Mouse (Mus musculus) brain, embryonic 14.5 days (tissue): ENCODE data around the gene BC034090.
A peak's percentile ranks its signal among the peaks of the same experiment; 100 is the strongest.

Experiments
- CTCF ChIP-seq: fragments of 200-500 bp; IDR thresholded peaks from 2 replicates; pipeline ENCODE4 v1.5.1; 2012; ENCODE audit warnings: inconsistent platforms, mild to moderate bottlenecking, moderate library complexity, borderline replicate concordance; ENCODE audit not compliant: insufficient read depth, insufficient read length; ENCODE audit errors: extremely low read depth
- POLR2A ChIP-seq: fragments of 200-500 bp; IDR thresholded peaks from 2 replicates; pipeline ENCODE4 v1.6.1; 2012; ENCODE audit warnings: mild to moderate bottlenecking, inconsistent platforms, borderline replicate concordance; ENCODE audit not compliant: poor library complexity, insufficient read depth, insufficient read length, severe bottlenecking; ENCODE audit errors: extremely low read depth

DNA sequence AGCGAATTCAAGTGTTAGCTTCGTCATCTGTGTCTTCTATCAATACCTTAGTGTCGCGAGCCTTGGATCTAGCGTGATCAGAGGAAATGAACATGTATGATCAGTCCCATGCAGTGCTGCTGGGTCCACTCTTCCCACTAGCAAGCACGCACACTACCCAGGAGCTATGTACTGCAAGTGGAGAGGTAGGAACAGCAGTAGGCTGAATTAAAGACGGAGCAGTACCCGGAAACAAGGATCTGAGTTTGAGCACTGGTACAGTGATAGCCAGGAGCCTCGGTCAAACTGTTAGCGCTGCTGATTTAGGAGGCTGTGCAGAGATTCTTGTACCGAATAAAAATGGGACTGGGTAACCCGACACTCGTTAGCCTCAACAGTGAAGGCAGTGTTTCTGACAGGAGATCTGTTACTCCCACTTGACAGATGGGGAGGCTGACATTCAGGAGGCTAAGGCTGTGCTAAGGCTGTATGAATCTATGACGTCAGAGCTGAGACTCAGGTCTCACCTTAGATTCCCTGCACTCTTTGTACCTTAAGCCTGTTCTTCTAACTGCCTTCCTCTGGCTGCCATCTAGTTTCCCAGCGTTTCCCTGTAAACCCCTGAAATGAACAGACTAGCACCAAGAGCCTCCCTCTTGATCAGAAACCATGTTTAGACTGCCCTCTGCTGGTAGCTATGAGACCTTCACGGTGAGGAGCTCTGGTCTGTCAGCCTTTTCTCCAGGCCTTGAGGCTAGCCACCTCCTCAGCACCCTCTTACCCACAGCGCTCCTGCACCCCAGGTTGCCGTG lies 37.0 kb upstream of the BC034090 start:
- TF ChIP-seq CTCF (peak; percentile 94), POLR2A (no peak)
